Mouse (Mus musculus) spleen, adult 2 months (tissue): ENCODE measurements around the gene Neurl2.

Experiments
- CTCF ChIP-seq: fragments of 200-500 bp; IDR thresholded peaks from 2 replicates; pipeline ENCODE4 v1.5.1; 2011; ENCODE audit warnings: mild to moderate bottlenecking, inconsistent platforms; ENCODE audit not compliant: insufficient read depth, insufficient read length, insufficient replicate concordance; ENCODE audit errors: extremely low read depth
- POLR2A ChIP-seq: fragments of 200-500 bp; IDR thresholded peaks from 2 replicates; pipeline ENCODE4 v1.6.1; 2011; ENCODE audit warnings: low read depth, low read length, inconsistent platforms

- TF ChIP-seq POLR2A, result no peak
- no peak for TF ChIP-seq CTCF
These were observed 27.8 kb upstream of the Neurl2 start for GRCm38 (mm10) chr2:164861094-164861493.
